Mouse (Mus musculus) CH12.LX (cell line): ENCODE measurements around the gene Thoc3.

Experiments used
- EP300 ChIP-seq: IDR thresholded peaks from 2 replicates; pipeline ENCODE4 v1.6.1; 2011; ENCODE audit warnings: low read length, improper control_type of control experiment
- POLR2A ChIP-seq: IDR thresholded peaks from 2 replicates; pipeline ENCODE4 v1.6.1; 2011; ENCODE audit warnings: low read depth, mild to moderate bottlenecking, improper control_type of control experiment, low read length

- TF ChIP-seq POLR2A (no peak), EP300 (no peak)
These were observed 39.9 kb downstream of the Thoc3 start for GRCm38 (mm10) chr13:54428771-54429170.
